Mouse (Mus musculus): ENCODE measurements around the gene Nckap5l.
"Not testable (repeated sequence)": the region's sequence is repeated elsewhere in the genome, so short reads cannot be mapped to it uniquely, and the experiment has no call there.

Nckap5l gene

GRCm38 (mm10) chr15:99393386-99394252 lies 63.9 kb downstream of the Nckap5l start:
- DNase-seq, result no peak

- peak; percentile 100 for DNase-seq
Measured at GRCm38 (mm10) chr15:99392486-99393385, 64.8 kb downstream of the Nckap5l start, which contains the start of gene Tmbim6. Tmbim6 (plus strand) TSS chr15:99392882.

GRCm38 (mm10) chr15:99391975-99392374 lies 65.6 kb downstream of the Nckap5l start:
- no peak for DNase-seq

GRCm38 (mm10) chr15:99390472-99391401 lies 66.8 kb downstream of the Nckap5l start:
- no peak for DNase-seq

- DNase-seq, result no peak
Measured at GRCm38 (mm10) chr15:99387976-99388375, 69.6 kb downstream of the Nckap5l start.

- no peak for DNase-seq
Measured at GRCm38 (mm10) chr15:99386796-99387195, 70.8 kb downstream of the Nckap5l start.

GRCm38 (mm10) chr15:99386110-99386509 lies 71.4 kb downstream of the Nckap5l start:
- not testable (repeated sequence) for DNase-seq

- DNase-seq, result no peak
Measured at GRCm38 (mm10) chr15:99384071-99384470, 73.5 kb downstream of the Nckap5l start.

- DNase-seq, result no peak
Measured at GRCm38 (mm10) chr15:99382893-99383292, 74.7 kb downstream of the Nckap5l start.

GRCm38 (mm10) chr15:99376240-99376639 lies 81.3 kb downstream of the Nckap5l start:
- DNase-seq, result no peak

- DNase-seq, result no peak
Measured at GRCm38 (mm10) chr15:99375581-99375980, 82.0 kb downstream of the Nckap5l start.

- DNase-seq, result no peak
Measured at GRCm38 (mm10) chr15:99375036-99375435, 82.5 kb downstream of the Nckap5l start.

GRCm38 (mm10) chr15:99372761-99373160 lies 84.8 kb downstream of the Nckap5l start:
- no peak for DNase-seq
